Mouse (Mus musculus): Measurements from ENCODE around the gene Mrgpra9.
"Not testable (repeated sequence)": the region's sequence is repeated elsewhere in the genome, so short reads cannot be mapped to it uniquely, and the experiment has no call there.

Mrgpra9 gene

GRCm38 (mm10) chr7:47252770-47253169 lies at the start of gene Mrgpra9:
TSS of gene Mrgpra9 (minus strand) at chr7:47252848.
- DNase-seq = no peak

GRCm38 (mm10) chr7:47299612-47300011 lies 47.0 kb upstream of the Mrgpra9 start:
- DNase-seq = not testable (repeated sequence)

GRCm38 (mm10) chr7:47271547-47271946 lies 18.9 kb upstream of the Mrgpra9 start:
- DNase-seq = not testable (repeated sequence)

GRCm38 (mm10) chr7:47244658-47245057 lies 8.0 kb downstream of the Mrgpra9 start:
- no peak for DNase-seq

- no peak for DNase-seq
These were observed 47.8 kb downstream of the Mrgpra9 start, which contains the start of gene Mrgpra6 for GRCm38 (mm10) chr7:47204830-47205229. TSS of gene Mrgpra6 (minus strand) at chr7:47204920.

GRCm38 (mm10) chr7:47195271-47195670 lies 57.4 kb downstream of the Mrgpra9 start:
- DNase-seq = no peak

All from cerebellum, postnatal 10 days (tissue).